ENCODE assay signal across 11 mouse cellular contexts in genomic region chr5:107838891-107839644, GRCm38 (mm10). TPM values are rescaled to one million over a fixed set of nuclear protein-coding genes. Genes with fewer than 3 reads are reported as not detected.
DNase-seq lines count a peak whose midpoint lies in the region; ATAC-seq and TF ChIP-seq lines count a peak whose summit lies in the region.
"Had no signal": no experiment of that assay in that cellular context is flagged by ENCODE, and none has a peak within 500 bp of the region (broad histone marks: within the 10 kb centered on the region; RNA-seq: fewer than 3 reads in every experiment).

No protein-coding gene starts in this region.

- no peaks in the 10 kb centered on the region for H3K27me3 ChIP-seq in MEL (ENCODE audit: control insufficient read depth in 1 of 2, insufficient read depth in 2 of 2, low read length in 2 of 2)
- no peaks in the 10 kb centered on the region for H3K27me3 ChIP-seq in liver, embryonic 12.5 days (replicated peaks)
- no peaks in the 10 kb centered on the region for H3K27me3 ChIP-seq in kidney, embryonic 14.5 days (ENCODE audit: control insufficient read depth, insufficient read depth, low read length)
- H3K27me3 ChIP-seq: embryonic facial prominence, embryonic 15.5 days; limb, embryonic 15.5 days had no signal

- H3K36me3 ChIP-seq in MEL (ENCODE audit: control insufficient read depth in 1 of 2, insufficient read depth in 2 of 2, low read length in 2 of 2) = peaks cover 0 to 12% of the 10 kb centered on the region in 2 experiments; a peak in 3 of 4 replicates
- H3K36me3 ChIP-seq in liver, embryonic 12.5 days = peaks cover 44% of the 10 kb centered on the region
- H3K36me3 ChIP-seq in kidney, embryonic 14.5 days (ENCODE audit: control insufficient read depth, insufficient read depth, low read length) = peaks cover 6% of the 10 kb centered on the region; the same call in 1 of the 2 replicates

- no peak overlapping the region for H3K27ac ChIP-seq in MEL (ENCODE audit: control insufficient read depth, low read depth, low read length)
- H3K27ac ChIP-seq in liver, embryonic 12.5 days = peak overlapping the region; percentile 49; the same call in 1 of the 2 replicates
- no peak overlapping the region for H3K27ac ChIP-seq in kidney, embryonic 14.5 days (ENCODE audit: low read depth, low read length)
- H3K27ac ChIP-seq: embryonic facial prominence, embryonic 15.5 days; limb, embryonic 15.5 days had no signal

- WGBS in liver, embryonic 12.5 days (ENCODE audit: insufficient replicate concordance) = 42% methylated on average over 3 of the region's 3 CpGs
- 69% methylated on average over 3 of the region's 3 CpGs for whole genome bisulfite sequencing in kidney, embryonic 14.5 days

- no peak overlapping the region for H3K4me3 ChIP-seq in MEL (ENCODE audit: control insufficient read depth in 1 of 2, insufficient read depth in 1 of 2, low read depth in 2 of 2, low read length in 2 of 2)
- H3K4me3 ChIP-seq in liver, embryonic 12.5 days = no peak overlapping the region
- no peak overlapping the region for H3K4me3 ChIP-seq in kidney, embryonic 14.5 days (ENCODE audit: low read length)
- H3K4me3 ChIP-seq: embryonic facial prominence, embryonic 15.5 days; limb, embryonic 15.5 days had no signal

- H3K4me1 ChIP-seq in MEL (ENCODE audit: control insufficient read depth in 1 of 2, insufficient read depth in 2 of 2, low read length in 2 of 2) = peaks cover 2 to 12% of the 10 kb centered on the region in 2 experiments; a peak in 3 of 4 replicates
- peaks cover 24% of the 10 kb centered on the region for H3K4me1 ChIP-seq in liver, embryonic 12.5 days
- no peaks in the 10 kb centered on the region for H3K4me1 ChIP-seq in kidney, embryonic 14.5 days (ENCODE audit: control insufficient read depth, insufficient read depth, low read length)
- H3K4me1 ChIP-seq: embryonic facial prominence, embryonic 15.5 days; limb, embryonic 15.5 days had no signal

- H3K4me2 ChIP-seq in liver, embryonic 12.5 days = no peak overlapping the region
- H3K4me2 ChIP-seq in kidney, embryonic 14.5 days (replicated peaks; ENCODE audit: low read depth, low read length) = no peak overlapping the region
- H3K4me2 ChIP-seq: embryonic facial prominence, embryonic 15.5 days; limb, embryonic 15.5 days had no signal

- TF ChIP-seq RAD21 in MEL (IDR thresholded peaks at IDR 0.05; ENCODE audit: low read depth, low read length) = no peak

- peak; percentile 54 for ATAC-seq in liver, embryonic 12.5 days
- no peak for ATAC-seq in kidney, embryonic 14.5 days (ENCODE audit: low FRiP score, low TSS enrichment)

- TF ChIP-seq POLR2A in MEL (IDR thresholded peaks at IDR 0.05; ENCODE audit: control insufficient read depth in 1 of 2, insufficient read depth in 1 of 2, low read depth in 1 of 2, low read length in 2 of 2, poor library complexity in 1 of 2) = no peak

- DNase-seq in 416B (ENCODE audit: low read depth) = peak; percentile 32
- DNase-seq in MEL (ENCODE audit: low read depth, low spot score) = peak; percentile 23
- peak; percentile 69 for DNase-seq in gastrocnemius, adult 18-20 months (ENCODE audit: low spot score)
- DNase-seq in spleen, adult 12 weeks (ENCODE audit: low spot score) = no peak
- DNase-seq in yolk sac, embryonic 10.5 days (ENCODE audit: low spot score) = no peak
- no peak for DNase-seq in layer of hippocampus, postnatal 14 days (ENCODE audit: low spot score in 2 of 2)

- TF ChIP-seq EP300 in MEL (IDR thresholded peaks at IDR 0.05; ENCODE audit: low read depth in 1 of 2, low read length in 2 of 2) = no peak

- TF ChIP-seq CTCF in MEL (IDR thresholded peaks at IDR 0.05 in 2 of 3, conservative IDR thresholded peaks at IDR 0.05 in 1 of 3; ENCODE audit: control insufficient read depth in 1 of 3, insufficient read depth in 1 of 3, low read depth in 2 of 3, low read length in 3 of 3, poor library complexity in 1 of 3, severe bottlenecking in 1 of 3) = no peak

- H3K9me3 ChIP-seq in MEL (replicated peaks; ENCODE audit: insufficient read depth, low read length) = no peaks in the 10 kb centered on the region
- H3K9me3 ChIP-seq in liver, embryonic 12.5 days (replicated peaks) = no peaks in the 10 kb centered on the region
- no peaks in the 10 kb centered on the region for H3K9me3 ChIP-seq in kidney, embryonic 14.5 days (ENCODE audit: control insufficient read depth, low read length)
- H3K9me3 ChIP-seq: embryonic facial prominence, embryonic 15.5 days; limb, embryonic 15.5 days had no signal

- no peaks in the 10 kb centered on the region for H3K79me2 ChIP-seq in MEL (ENCODE audit: control insufficient read depth, insufficient read depth, low read length, poor library complexity)

- H3K9ac ChIP-seq in MEL (ENCODE audit: control insufficient read depth, low read depth, low read length, poor library complexity, severe bottlenecking) = no peak overlapping the region
- no peak overlapping the region for H3K9ac ChIP-seq in liver, embryonic 12.5 days
- no peak overlapping the region for H3K9ac ChIP-seq in kidney, embryonic 14.5 days (ENCODE audit: low read depth, low read length)
- H3K9ac ChIP-seq: embryonic facial prominence, embryonic 15.5 days; limb, embryonic 15.5 days had no signal

TF ChIP-seq in MEL, 35 proteins besides CTCF, POLR2A, EP300 and RAD21:
- TF ChIP-seq BHLHE40 (IDR thresholded peaks at IDR 0.05; ENCODE audit: borderline replicate concordance, low read depth, low read length) (no peak), ZNF384 (IDR thresholded peaks at IDR 0.05; ENCODE audit: low read depth, low read length) (no peak), JUND (IDR thresholded peaks at IDR 0.05; ENCODE audit: low read depth, low read length) (no peak), MYC (IDR thresholded peaks at IDR 0.05; ENCODE audit: low read depth, low read length) (no peak), ELF1 (IDR thresholded peaks at IDR 0.05; ENCODE audit: low read depth, low read length) (no peak), NRF1 (IDR thresholded peaks at IDR 0.05; ENCODE audit: insufficient read depth, low read depth, low read length, poor library complexity, severe bottlenecking) (no peak), USF2 (IDR thresholded peaks at IDR 0.05; ENCODE audit: borderline replicate concordance in 1 of 2, insufficient read depth in 1 of 2, low read depth in 1 of 2, low read length in 2 of 2) (no peak), ZKSCAN1 (IDR thresholded peaks at IDR 0.05; ENCODE audit: low read depth, low read length) (no peak), ZMIZ1 (IDR thresholded peaks at IDR 0.05; ENCODE audit: low read depth, low read length) (no peak), CHD1 (IDR thresholded peaks at IDR 0.05; ENCODE audit: low read depth, low read length) (no peak), UBTF (IDR thresholded peaks at IDR 0.05; ENCODE audit: borderline replicate concordance, insufficient read depth, low read depth, low read length) (no peak), MEF2A (IDR thresholded peaks at IDR 0.05; ENCODE audit: extremely low read depth, insufficient replicate concordance, low read depth, low read length, poor library complexity, severe bottlenecking) (no peak), MYB (IDR thresholded peaks at IDR 0.05; ENCODE audit: low read depth, low read length) (no peak)
TF ChIP-seq in MEL: peak in this region for 0.

RNA-seq across cellular contexts. Expression of gene Ube2d2b, which starts 9.2 kb away (rescaled TPM):
- not detected in 2 replicates for total RNA-seq in MEL (2012; rRNA removed)
- polyA plus RNA-seq in MEL (2012; ENCODE audit: insufficient read depth in 1 of 2, insufficient read length in 2 of 2, low read depth in 1 of 2, low replicate concordance in 2 of 2, missing spikeins in 1 of 2) = under 1 TPM in 1 of 2 experiments, not detected in 1; 0.08 TPM
- total RNA-seq in gastrocnemius, adult 18-20 months (2021) = not detected
- 0.39 and 0.45 TPM in 2 replicates for polyA plus RNA-seq in liver, embryonic 12.5 days (2016; fragmentation: Nextera tagmentation; extraction: Ambion mirVana)
- total RNA-seq in layer of hippocampus, postnatal 14 days (2021) = not detected
- 0.64 and 0.95 TPM in 2 replicates for polyA plus RNA-seq in kidney, embryonic 14.5 days (2014; fragmentation: Nextera tagmentation; extraction: Ambion mirVana)
- polyA plus RNA-seq: limb, embryonic 15.5 days; small intestine, adult 2 months had no signal

RNA-seq across cellular contexts. Expression of gene Evi5, which starts 35.8 kb away (rescaled TPM):
- total RNA-seq in MEL (2012; rRNA removed) = 4.6 and 5.4 TPM in 2 replicates
- 1 to 10 TPM in 1 of 2 experiments, not detected in 1; 8.4 TPM for polyA plus RNA-seq in MEL (2012; ENCODE audit: insufficient read depth in 1 of 2, insufficient read length in 2 of 2, low read depth in 1 of 2, low replicate concordance in 2 of 2, missing spikeins in 1 of 2)
- total RNA-seq in gastrocnemius, adult 18-20 months (2021) = 10 to 100 TPM; 15.5 to 18.9 TPM
- polyA plus RNA-seq in liver, embryonic 12.5 days (2016; fragmentation: Nextera tagmentation; extraction: Ambion mirVana) = 56.5 and 58.5 TPM in 2 replicates
- total RNA-seq in layer of hippocampus, postnatal 14 days (2021) = 10 to 100 TPM; 66.6 to 68.9 TPM
- 65.6 and 74.6 TPM in 2 replicates for polyA plus RNA-seq in kidney, embryonic 14.5 days (2014; fragmentation: Nextera tagmentation; extraction: Ambion mirVana)

Comparison
In these comparisons a context has a peak if more than half of its experiments do, and no peak if none do; other contexts are left out.
1. DNase-seq: peak in 416B (single experiment), MEL (single experiment) and gastrocnemius, adult 18-20 months (single experiment); none in spleen, adult 12 weeks (single experiment), yolk sac, embryonic 10.5 days (single experiment) and layer of hippocampus, postnatal 14 days (0 of 2).